Mouse (Mus musculus): ENCODE data around the gene Plxnb2. TPM values are rescaled to one million over a fixed set of nuclear protein-coding genes. Genes with fewer than 3 reads are reported as not detected.

The Plxnb2 gene
- total RNA-seq, 2 experiments from 2014 or later: 42.2 to 54.0 TPM

- no peak for DNase-seq (ENCODE audit: low spot score in 2 of 2)
- intact Hi-C loops (cut with DNase I): no loop called here
Observed at GRCm38 (mm10) chr15:89161397-89161796, 19.2 kb downstream of the Plxnb2 start.

DNA sequence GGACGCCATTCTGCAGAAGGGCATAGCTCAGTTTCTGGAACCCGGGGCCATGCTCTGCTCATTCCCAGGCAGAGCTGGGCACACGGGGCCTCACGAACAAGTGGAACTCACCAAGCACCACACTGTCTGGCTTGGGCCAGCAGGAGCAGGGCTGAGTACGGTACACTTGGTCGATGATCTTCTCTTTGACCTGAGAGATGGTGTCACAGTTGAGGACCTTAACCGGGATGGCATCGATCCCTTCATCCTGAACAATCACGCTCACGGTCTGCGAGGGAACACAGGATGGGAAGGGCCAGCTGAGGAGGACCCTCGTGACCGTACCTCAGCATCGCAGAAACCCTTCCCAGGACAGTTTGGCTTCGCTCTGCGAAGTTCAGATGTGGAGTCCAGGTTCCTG is 22.1 kb downstream of the Plxnb2 start:
- intact Hi-C loops (cut with DNase I): no loop called here
- DNase-seq (ENCODE audit: low spot score in 2 of 2): no peak

DNA sequence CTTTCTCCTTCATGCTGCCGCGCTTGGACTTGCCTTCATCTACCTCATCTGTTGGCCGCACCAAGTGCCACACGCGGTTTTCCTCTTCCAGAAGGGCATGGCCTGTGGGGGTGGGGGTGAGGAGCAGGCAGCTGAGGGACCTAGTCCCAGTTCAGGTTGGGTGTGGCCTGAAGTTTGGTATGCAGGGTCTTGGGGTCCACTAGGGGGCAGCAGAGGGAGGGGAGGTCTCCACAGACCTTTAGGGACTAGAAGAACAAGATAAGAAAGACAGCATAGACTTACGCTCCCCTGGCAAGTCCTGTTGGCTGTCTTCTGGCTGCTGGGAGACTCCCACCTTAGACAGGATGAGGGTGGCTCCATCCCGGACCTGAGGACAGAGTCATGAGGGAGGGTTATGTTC is 22.6 kb downstream of the Plxnb2 start:
- intact Hi-C loops (cut with DNase I): no loop called here
- DNase-seq (ENCODE audit: low spot score in 2 of 2): peak in 1 of 2 experiments; percentile 47

GRCm38 (mm10) chr15:89152312-89152711 is 28.3 kb downstream of the Plxnb2 start:
- no peak for DNase-seq (ENCODE audit: low spot score in 2 of 2)
- intact Hi-C loops (cut with DNase I): no loop called here

DNA sequence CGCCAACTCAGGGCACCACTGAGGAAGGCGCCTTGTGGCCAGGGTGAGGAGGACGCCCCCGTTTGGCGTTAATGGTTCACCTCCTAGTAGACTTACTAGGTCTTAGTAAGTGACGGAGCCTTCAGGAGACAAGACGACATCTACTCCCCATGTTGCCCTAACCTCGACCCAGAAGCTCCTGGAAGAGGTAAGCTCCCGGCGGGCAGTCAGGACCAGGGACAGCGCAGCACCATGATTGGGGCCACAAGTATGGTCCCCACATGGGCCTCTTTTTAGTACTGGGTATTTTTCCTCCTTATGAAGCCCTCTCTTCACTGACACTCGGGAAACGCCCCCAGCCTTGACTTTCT is 30.6 kb downstream of the Plxnb2 start:
- intact Hi-C loops (cut with DNase I): no loop called here
- no peak for DNase-seq (ENCODE audit: low spot score in 2 of 2)

GRCm38 (mm10) chr15:89149271-89150040 is 31.1 kb downstream of the Plxnb2 start, which contains the start of gene Mapk11:
TSS of gene Mapk11 (minus strand) at chr15:89149628.
- peak in 1 of 2 experiments; percentile 65 for DNase-seq (ENCODE audit: low spot score in 2 of 2)
- intact Hi-C loops (cut with DNase I): no loop called here

DNA sequence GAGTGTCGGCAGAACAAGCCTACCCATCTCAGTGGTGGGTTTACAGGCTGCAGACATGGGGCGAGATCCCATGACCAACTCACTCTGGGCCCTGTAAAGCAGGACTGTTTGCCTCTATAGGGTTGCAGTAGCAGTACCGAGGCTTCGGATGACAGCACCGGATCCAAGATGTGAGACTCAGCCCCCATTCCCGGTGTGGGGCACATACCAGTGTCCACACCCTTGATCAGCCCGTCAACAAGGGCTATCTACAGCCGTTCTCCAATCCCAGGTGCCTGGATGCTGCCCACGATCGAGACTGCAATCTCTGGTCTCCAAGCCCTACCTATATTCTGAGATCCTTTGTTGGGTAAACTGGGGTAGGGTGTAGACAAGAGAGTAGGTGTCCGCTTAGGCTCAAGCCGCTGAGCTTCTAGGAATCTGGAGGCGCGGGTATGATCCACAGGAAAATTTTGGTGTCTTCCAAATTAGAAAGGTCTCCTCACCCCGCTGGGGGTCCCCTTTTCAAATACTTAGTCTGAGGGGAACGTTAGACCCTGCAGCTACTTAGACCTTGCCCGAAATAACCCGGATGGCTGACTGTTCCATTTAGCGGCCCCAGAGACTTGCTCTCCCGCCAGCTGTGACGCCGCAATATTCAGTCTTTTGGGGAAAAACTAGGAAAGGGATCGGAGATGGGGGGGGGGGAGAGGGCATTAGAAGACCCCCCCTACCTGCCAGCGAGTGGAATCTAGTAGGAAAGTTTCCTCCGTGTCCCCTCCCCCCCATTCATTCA is 31.9 kb downstream of the Plxnb2 start:
- DNase-seq (ENCODE audit: low spot score in 2 of 2): peak in 1 of 2 experiments; percentile 49
- intact Hi-C loops (cut with DNase I): no loop called here

DNA sequence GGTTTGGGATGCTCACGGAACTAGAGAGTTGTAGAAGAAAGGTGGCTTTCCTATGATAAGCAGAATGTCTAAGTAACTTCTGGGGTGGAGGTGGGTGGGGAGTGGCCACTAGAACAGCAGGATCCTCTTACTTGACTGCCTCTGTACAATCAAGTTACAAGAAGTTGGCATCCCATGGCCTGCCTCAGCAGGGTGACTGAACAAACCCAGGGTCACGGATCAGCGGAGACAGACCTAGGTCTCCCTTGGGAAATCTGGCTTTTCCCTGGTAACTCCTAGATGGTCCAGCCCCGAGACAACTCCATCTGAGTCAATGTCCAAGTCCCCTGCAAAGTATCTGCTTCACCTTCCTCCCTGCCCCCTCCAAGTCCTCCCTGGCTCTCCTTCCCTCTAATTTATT is 32.7 kb downstream of the Plxnb2 start:
- DNase-seq (ENCODE audit: low spot score in 2 of 2): no peak
- intact Hi-C loops (cut with DNase I): no loop called here

DNA sequence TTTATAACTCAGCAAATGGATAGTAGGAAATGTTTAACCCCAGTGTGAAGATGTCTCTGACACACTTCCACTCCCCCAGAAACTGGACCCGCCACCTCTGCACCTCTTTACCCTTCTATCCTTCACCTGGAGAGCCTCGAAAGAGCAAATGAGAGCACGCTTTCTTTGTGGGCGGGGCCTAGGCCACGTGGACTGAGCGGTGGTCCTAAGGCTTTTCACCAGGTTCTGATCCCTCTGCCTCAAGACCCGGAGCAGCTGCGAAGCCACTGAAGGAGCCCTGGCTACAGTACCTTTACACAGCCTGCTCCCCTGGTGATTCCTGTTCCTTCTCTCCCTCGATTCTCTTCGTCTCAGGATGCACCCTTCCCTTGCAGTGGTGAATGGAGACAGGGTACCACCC is 33.1 kb downstream of the Plxnb2 start:
- intact Hi-C loops (cut with DNase I): no loop called here
- DNase-seq (ENCODE audit: low spot score in 2 of 2): no peak

DNA sequence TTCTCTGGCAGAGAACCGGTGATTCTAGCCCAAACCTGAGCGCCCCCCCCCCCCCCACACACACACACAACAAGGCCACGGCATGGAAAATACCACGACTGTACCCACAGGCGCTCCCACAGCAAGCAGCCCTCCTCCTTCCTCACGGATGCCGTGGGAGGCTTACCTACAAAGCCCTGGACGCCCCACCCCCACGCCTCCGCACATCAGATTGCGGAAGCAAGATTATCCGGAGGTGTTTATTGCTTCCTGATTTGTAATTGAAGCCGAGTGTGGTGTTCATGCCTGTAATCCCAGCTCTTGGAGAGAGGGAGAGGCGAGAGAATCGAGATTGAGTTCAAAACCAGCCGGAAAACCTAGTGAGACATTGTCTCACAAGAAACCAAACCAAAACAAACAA is 33.6 kb downstream of the Plxnb2 start:
- intact Hi-C loops (cut with DNase I): no loop called here
- peak in 1 of 2 experiments; percentile 73 for DNase-seq (ENCODE audit: low spot score in 2 of 2)

DNA sequence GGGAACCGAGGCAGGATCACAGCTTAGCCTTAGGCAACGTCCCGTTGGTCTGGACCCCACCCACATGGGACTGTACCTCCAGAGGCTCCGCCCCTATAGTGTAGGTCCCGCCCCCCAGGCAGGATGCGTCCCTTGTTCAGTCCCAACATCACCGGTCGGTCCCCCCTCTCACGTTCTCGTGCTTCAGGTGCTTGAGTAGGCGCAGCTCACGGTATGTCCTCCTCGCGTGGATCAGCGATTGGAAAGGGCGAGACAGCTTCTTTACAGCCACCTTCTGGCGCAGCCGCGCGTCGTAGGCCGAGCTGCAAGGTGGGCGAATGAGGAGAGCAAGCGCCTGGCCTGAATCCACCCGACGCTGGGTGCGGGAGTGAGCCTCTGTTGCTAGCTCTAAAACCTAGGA is 34.1 kb downstream of the Plxnb2 start:
- peak; percentile 75 to 84 for DNase-seq (ENCODE audit: low spot score in 2 of 2)
- intact Hi-C loops (cut with DNase I): no loop called here

DNA sequence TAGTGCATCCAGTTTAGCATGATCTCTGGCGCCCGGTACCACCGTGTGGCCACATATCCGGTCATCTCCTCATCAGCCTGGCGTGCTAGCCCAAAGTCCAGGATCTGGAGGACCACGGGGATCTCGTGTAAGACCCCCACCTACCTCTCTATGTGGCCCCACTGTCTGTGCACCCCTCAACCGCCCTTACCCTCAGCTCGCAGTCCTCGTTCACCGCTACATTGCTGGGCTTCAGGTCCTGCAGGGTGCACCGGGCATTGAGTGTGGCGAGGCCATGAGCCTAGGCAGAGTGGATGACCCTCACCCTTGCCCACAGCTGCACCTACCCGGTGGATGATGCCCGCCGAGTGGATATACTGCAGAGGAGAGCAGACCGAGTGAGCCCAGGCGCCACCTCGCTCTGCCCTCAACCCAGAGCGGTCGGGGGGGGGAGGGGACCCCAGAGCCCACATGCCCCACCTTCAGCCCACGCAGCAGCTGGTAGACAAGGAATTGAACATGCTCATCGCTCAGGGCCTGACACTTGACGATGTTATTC is 34.7 kb downstream of the Plxnb2 start:
- no peak for DNase-seq (ENCODE audit: low spot score in 2 of 2)
- intact Hi-C loops (cut with DNase I): no loop called here

DNA sequence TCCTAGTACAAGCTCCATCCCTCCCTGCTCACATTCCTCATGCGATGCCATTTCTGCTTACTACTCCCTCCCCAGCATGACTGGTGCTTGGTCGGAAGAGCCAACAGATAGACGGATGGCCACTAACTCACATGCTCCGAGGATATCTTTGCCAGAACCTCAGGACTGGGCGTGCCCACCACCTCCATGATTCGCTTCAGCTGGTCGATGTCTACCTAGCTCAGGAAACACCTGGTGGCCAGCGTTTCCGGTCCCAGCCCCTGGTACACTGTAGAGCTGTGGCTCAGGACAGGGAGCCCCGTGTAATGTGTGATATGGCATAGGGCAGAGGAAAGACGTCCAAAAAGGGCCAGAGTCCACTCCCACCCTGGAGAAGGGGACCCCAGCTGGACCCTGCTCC is 35.6 kb downstream of the Plxnb2 start:
- no peak for DNase-seq (ENCODE audit: low spot score in 2 of 2)
- intact Hi-C loops (cut with DNase I): no loop called here

DNA sequence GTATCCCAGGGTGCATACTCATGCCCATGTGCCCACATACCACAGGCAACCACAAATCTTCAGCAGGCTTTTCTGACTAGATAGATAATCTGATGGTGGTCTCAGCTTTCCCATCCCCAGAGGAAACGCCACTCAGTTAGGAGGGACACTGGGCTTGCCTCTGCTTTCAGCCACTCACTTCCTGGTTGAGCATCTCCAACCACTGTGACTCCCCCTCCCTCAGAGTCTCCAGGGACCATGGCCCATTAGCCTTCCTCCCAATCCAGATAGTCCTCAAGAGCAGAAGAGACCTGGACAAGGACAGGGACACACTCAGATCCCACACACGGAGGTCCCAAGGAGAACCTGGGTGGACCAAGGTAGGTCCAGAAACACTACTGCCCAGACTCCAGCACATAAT is 37.5 kb downstream of the Plxnb2 start:
- intact Hi-C loops (cut with DNase I): no loop called here
- DNase-seq (ENCODE audit: low spot score in 2 of 2): no peak

- intact Hi-C loops (cut with DNase I): no loop called here
- no peak for DNase-seq (ENCODE audit: low spot score in 2 of 2)
Observed at GRCm38 (mm10) chr15:89141905-89142304, 38.7 kb downstream of the Plxnb2 start.

DNA sequence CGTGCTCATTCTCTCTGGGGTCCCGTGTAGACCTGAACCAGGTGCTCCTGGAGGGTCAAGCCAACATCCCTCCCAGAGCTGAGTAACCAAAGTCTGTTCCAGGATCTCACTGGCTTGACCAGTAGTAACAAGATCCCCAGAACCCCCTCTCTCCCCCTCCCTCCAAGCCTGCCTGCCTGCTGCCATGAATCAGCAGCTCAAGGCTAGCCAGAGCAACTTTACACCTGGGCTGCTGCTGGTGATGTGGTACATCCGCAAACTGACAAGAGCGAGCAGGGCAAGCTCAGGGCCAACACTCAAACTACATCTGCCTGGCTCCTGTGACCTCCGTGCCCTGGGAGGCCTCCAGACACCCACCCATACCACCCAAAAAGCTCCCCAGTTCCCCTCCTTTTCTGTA is 39.1 kb downstream of the Plxnb2 start:
- intact Hi-C loops (cut with DNase I): no loop called here
- no peak for DNase-seq (ENCODE audit: low spot score in 2 of 2)

GRCm38 (mm10) chr15:89140659-89141252 is 39.8 kb downstream of the Plxnb2 start, which contains the start of gene Mapk12:
TSS of gene Mapk12 (minus strand) at chr15:89140703.
- intact Hi-C loops (cut with DNase I): no loop called here
- no peak for DNase-seq (ENCODE audit: low spot score in 2 of 2)

DNA sequence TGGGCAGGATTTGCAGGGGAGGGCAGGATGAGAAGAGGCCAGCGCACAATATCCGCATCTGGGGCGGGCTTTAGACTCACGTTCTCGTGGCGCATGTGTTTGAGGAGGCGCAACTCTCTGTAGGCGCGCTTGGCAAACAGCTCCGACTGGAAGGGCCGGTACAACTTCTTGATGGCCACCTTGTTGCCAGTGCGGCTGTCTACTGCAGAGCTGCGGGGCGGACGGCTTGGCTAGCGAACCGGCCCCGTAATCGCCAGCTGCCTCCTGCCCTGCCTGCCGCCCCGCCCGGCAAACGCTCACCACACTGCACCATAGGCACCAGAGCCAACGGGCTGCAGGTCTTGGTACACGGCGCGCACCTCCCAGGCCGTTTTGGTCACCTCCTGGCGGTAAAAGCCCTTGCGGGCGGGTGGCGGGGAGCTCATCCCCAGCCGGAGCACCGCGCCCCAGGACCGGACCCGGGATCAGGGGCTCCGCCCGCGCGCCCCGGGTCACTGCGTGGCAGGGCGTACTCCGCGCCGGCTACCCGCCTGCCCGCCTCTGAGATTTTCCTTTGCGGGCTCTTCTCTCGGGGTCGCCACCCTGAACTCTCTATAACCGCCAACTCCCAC is 40.4 kb downstream of the Plxnb2 start:
- intact Hi-C loops (cut with DNase I): no loop called here
- DNase-seq (ENCODE audit: low spot score in 2 of 2): peak; percentile 84 to 88

DNA sequence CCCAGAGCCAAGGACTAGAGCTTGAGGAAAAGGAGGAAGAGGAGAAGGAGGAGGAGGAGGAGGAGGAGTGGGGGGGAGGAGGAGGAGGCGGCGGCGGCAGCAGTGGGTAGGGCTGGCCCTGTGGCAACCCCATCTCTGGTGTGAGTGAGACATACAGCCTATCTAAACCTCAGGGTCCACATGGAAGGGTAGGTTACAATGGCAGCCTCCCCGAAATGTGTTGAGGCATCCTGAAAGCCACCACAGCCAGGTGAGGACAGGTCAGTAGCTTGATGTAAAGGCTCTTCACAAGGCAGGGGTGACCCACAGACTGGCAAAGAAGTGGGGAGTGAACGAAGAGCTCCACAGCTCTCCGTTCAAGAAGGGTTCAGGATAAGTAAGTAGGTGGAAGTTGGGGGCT is 42.1 kb downstream of the Plxnb2 start:
- intact Hi-C loops (cut with DNase I): no loop called here
- DNase-seq (ENCODE audit: low spot score in 2 of 2): no peak

DNA sequence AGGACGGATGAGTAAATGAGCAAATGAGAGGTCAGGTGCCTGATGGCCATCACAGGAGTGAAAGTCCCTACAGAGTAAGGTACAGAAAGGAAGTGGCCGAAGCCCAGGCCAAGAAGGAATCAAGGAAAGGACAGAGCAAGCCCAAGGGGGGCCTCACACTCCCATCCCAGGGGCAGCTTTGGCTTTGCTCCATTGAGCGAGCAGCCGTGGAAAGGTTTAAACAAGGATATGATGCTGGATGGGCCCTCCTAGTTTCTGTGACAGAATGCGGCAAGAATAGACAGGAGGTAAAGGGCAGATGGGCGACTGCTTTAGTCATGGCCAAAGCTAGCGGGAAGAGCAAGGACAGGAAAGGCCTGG is 42.6 kb downstream of the Plxnb2 start:
- no peak for DNase-seq (ENCODE audit: low spot score in 2 of 2)
- intact Hi-C loops (cut with DNase I): no loop called here

All from left cerebral cortex, postnatal 36 days (tissue).